Mouse (Mus musculus) heart, embryonic 12.5 days (tissue): ENCODE results near the gene Efna2. TPM values are rescaled to one million over a fixed set of nuclear protein-coding genes. Genes with fewer than 3 reads are reported as not detected.
"Not testable (repeated sequence)": the region's sequence is repeated elsewhere in the genome, so short reads cannot be mapped to it uniquely, and the experiment has no call there.

Experiments used
- ATAC-seq: fragments of 200-750 bp; cut with Nextera tagmentation; 2 replicates; pipeline ENCODE4 v1.8.0; 2017; ENCODE audit warnings: moderate TSS enrichment, moderate library complexity; ENCODE audit not compliant: insufficient number of reproducible peaks, low FRiP score
- H3K27ac ChIP-seq: fragments of 300-500 bp; sonication (generic); 2 replicates; pipeline ENCODE4 v1.5.1; 2016; ENCODE audit warnings: mild to moderate bottlenecking, moderate library complexity; ENCODE audit not compliant: poor library complexity, severe bottlenecking
- H3K27me3 ChIP-seq: fragments of 300-500 bp; sonication (generic); replicated peaks from 2 replicates; pipeline ENCODE4 v1.6.1; 2016; ENCODE audit warnings: mild to moderate bottlenecking, moderate library complexity
- H3K36me3 ChIP-seq: fragments of 300-500 bp; sonication (generic); 2 replicates; pipeline ENCODE4 v1.6.1; 2016; ENCODE audit warnings: mild to moderate bottlenecking, moderate library complexity
- H3K4me1 ChIP-seq: fragments of 300-500 bp; sonication (generic); replicated peaks from 2 replicates; pipeline ENCODE4 v1.6.1; 2016; ENCODE audit warnings: mild to moderate bottlenecking
- H3K4me2 ChIP-seq: fragments of 300-500 bp; sonication (generic); 2 replicates; pipeline ENCODE4 v1.6.1; 2016; ENCODE audit warnings: mild to moderate bottlenecking, moderate library complexity
- H3K4me3 ChIP-seq: fragments of 300-500 bp; sonication (generic); 2 replicates; pipeline ENCODE4 v1.5.1; 2016; ENCODE audit warnings: mild to moderate bottlenecking
- H3K9ac ChIP-seq: fragments of 300-500 bp; sonication (generic); 2 replicates; pipeline ENCODE4 v1.6.1; 2016; ENCODE audit warnings: mild to moderate bottlenecking, moderate library complexity
- H3K9me3 ChIP-seq: fragments of 300-500 bp; sonication (generic); replicated peaks from 2 replicates; pipeline ENCODE4 v1.6.1; 2016; ENCODE audit warnings: mild to moderate bottlenecking, moderate library complexity
- WGBS: fragments of 180-500 bp; shearing (Covaris S2); methylation state at CpG from one replicate; pipeline ENCODE4 v1.1.7; 2016; 5-methylcytosine and 5-hydroxymethylcytosine counted together
- polyA plus RNA-seq: library from polyadenylated mRNA; unstranded; fragments of >200 nt; fragmentation: Nextera tagmentation; extraction: Ambion mirVana; gene quantifications from 2 replicates; pipeline ENCODE4 v1.2.1, GENCODE M21; 2016

Gene Efna2
- polyA plus RNA-seq, 1 experiment from 2014 or later = 16.6 TPM

GRCm38 (mm10) chr10:80196778-80197581, 17.7 kb downstream of the Efna2 start:
- no peak overlapping the region for H3K9ac ChIP-seq
- peaks cover 9% of the 10 kb centered on the region for H3K27me3 ChIP-seq
- no peak overlapping the region for H3K4me3 ChIP-seq
- H3K9me3 ChIP-seq = no peaks in the 10 kb centered on the region
- H3K27ac ChIP-seq = no peak overlapping the region
- 76% methylated on average over 33 of the region's 33 CpGs for WGBS
- peaks cover 13% of the 10 kb centered on the region for H3K4me1 ChIP-seq
- ATAC-seq = no peak
- no peaks in the 10 kb centered on the region for H3K36me3 ChIP-seq
- H3K4me2 ChIP-seq = no peak overlapping the region

- H3K9ac ChIP-seq = no peak overlapping the region
- no peak overlapping the region for H3K4me3 ChIP-seq
- no peak overlapping the region for H3K27ac ChIP-seq
- no peaks in the 10 kb centered on the region for H3K9me3 ChIP-seq
- H3K4me1 ChIP-seq = peaks cover 8% of the 10 kb centered on the region
- no peaks in the 10 kb centered on the region for H3K36me3 ChIP-seq
- H3K4me2 ChIP-seq = no peak overlapping the region
- 51% methylated on average over 3 of the region's 3 CpGs for WGBS
- no peaks in the 10 kb centered on the region; the same call in 1 of the 2 replicates for H3K27me3 ChIP-seq
- ATAC-seq = peak; percentile 82; the same call in 1 of the 2 replicates
Observed at GRCm38 (mm10) chr10:80199440-80200008, 20.2 kb downstream of the Efna2 start.

GRCm38 (mm10) chr10:80200485-80200884, 21.2 kb downstream of the Efna2 start:
- H3K9me3 ChIP-seq = no peaks in the 10 kb centered on the region
- no peak overlapping the region for H3K4me3 ChIP-seq
- 73% methylated on average over 6 of the region's 6 CpGs for WGBS
- ATAC-seq = no peak
- peaks cover 7% of the 10 kb centered on the region for H3K4me1 ChIP-seq
- H3K4me2 ChIP-seq = no peak overlapping the region
- H3K36me3 ChIP-seq = no peaks in the 10 kb centered on the region
- 0 out of 2 replicates have a peak, but pooled peaks cover 3% of the 10 kb centered on the region for H3K27me3 ChIP-seq
- H3K9ac ChIP-seq = no peak overlapping the region
- H3K27ac ChIP-seq = no peak overlapping the region

DNA sequence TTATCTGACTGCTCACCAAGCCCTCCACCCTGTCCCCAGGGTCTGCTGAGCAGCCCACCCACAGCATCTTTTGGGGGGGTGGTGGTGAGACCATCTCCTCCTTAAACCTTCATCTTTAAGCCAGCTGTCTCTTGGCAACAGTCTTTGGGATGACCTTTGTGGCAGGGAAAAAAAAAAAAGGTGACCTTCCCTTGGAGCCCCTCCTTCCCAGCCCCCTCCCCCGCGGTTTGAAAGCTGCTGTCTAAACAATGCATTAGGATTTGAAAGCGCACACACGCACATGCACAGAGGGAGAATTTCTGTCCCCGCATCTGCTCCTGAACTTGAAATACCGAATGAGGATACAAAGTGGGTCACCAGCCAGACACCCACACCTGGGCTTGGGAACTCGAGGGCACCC, 24.8 kb downstream of the Efna2 start:
- Histone ChIP-seq H3K9ac (peak overlapping the region; percentile 14; the same call in 1 of the 2 replicates), H3K4me2 (no peak overlapping the region), H3K4me3 (no peak overlapping the region), H3K9me3 (no peaks in the 10 kb centered on the region), H3K27ac (no peak overlapping the region), H3K36me3 (no peaks in the 10 kb centered on the region), H3K27me3 (peaks cover 20% of the 10 kb centered on the region), H3K4me1 (peaks cover 12% of the 10 kb centered on the region)
- no peak for ATAC-seq
- 43% methylated on average over 7 of the region's 7 CpGs for WGBS

- H3K9ac ChIP-seq = no peak overlapping the region
- no peaks in the 10 kb centered on the region for H3K9me3 ChIP-seq
- no peak for ATAC-seq
- peaks cover 14% of the 10 kb centered on the region for H3K4me1 ChIP-seq
- H3K4me2 ChIP-seq = no peak overlapping the region
- H3K4me3 ChIP-seq = no peak overlapping the region
- no peak overlapping the region for H3K27ac ChIP-seq
- H3K36me3 ChIP-seq = no peaks in the 10 kb centered on the region
- H3K27me3 ChIP-seq = peaks cover 24% of the 10 kb centered on the region
- 69% methylated on average over 1 of the region's 1 CpGs for WGBS
Observed at GRCm38 (mm10) chr10:80207201-80207600, 27.9 kb downstream of the Efna2 start.

- H3K4me1 ChIP-seq = peaks cover 14% of the 10 kb centered on the region
- H3K27ac ChIP-seq = no peak overlapping the region
- WGBS = 72% methylated on average over 10 of the region's 10 CpGs
- no peak overlapping the region for H3K4me2 ChIP-seq
- H3K9ac ChIP-seq = no peak overlapping the region
- H3K4me3 ChIP-seq = no peak overlapping the region
- H3K36me3 ChIP-seq = no peaks in the 10 kb centered on the region
- no peak for ATAC-seq
- peaks cover 24% of the 10 kb centered on the region for H3K27me3 ChIP-seq
- H3K9me3 ChIP-seq = no peaks in the 10 kb centered on the region
Observed at GRCm38 (mm10) chr10:80207676-80208075, 28.4 kb downstream of the Efna2 start.

- H3K4me1 ChIP-seq = peaks cover 14% of the 10 kb centered on the region
- H3K4me3 ChIP-seq = no peak overlapping the region
- peaks cover 24% of the 10 kb centered on the region for H3K27me3 ChIP-seq
- 80% methylated on average over 4 of the region's 4 CpGs for WGBS
- no peak overlapping the region for H3K9ac ChIP-seq
- no peak overlapping the region for H3K4me2 ChIP-seq
- H3K27ac ChIP-seq = no peak overlapping the region
- H3K36me3 ChIP-seq = no peaks in the 10 kb centered on the region
- ATAC-seq = no peak
- H3K9me3 ChIP-seq = no peaks in the 10 kb centered on the region
Observed at GRCm38 (mm10) chr10:80208248-80208647, 29.0 kb downstream of the Efna2 start.

GRCm38 (mm10) chr10:80208841-80209371, 29.6 kb downstream of the Efna2 start:
- Histone ChIP-seq H3K27ac (no peak overlapping the region), H3K27me3 (peaks cover 24% of the 10 kb centered on the region), H3K4me1 (peaks cover 11% of the 10 kb centered on the region), H3K9ac (peak overlapping the region; percentile 29; the same call in 1 of the 2 replicates), H3K4me2 (peak overlapping the region; percentile 39), H3K9me3 (no peaks in the 10 kb centered on the region), H3K4me3 (no peak overlapping the region), H3K36me3 (no peaks in the 10 kb centered on the region)
- WGBS = 17% methylated on average over 24 of the region's 24 CpGs
- ATAC-seq = peak; percentile 29; the same call in 1 of the 2 replicates

- H3K4me2 ChIP-seq, H3K27ac ChIP-seq, H3K4me1 ChIP-seq, ATAC-seq, H3K36me3 ChIP-seq, H3K9me3 ChIP-seq, H3K9ac ChIP-seq, H3K4me3 ChIP-seq: not testable (repeated sequence)
- peaks cover 26% of the 10 kb centered on the region for H3K27me3 ChIP-seq
- 57% methylated on average over 7 of the region's 7 CpGs for WGBS
Observed at GRCm38 (mm10) chr10:80211547-80212103, 32.3 kb downstream of the Efna2 start.

GRCm38 (mm10) chr10:80215048-80215772, 35.9 kb downstream of the Efna2 start:
- Histone ChIP-seq H3K9ac (no peak overlapping the region), H3K9me3 (no peaks in the 10 kb centered on the region), H3K4me2 (no peak overlapping the region), H3K27ac (no peak overlapping the region), H3K4me1 (no peaks in the 10 kb centered on the region), H3K4me3 (no peak overlapping the region), H3K27me3 (0 out of 2 replicates have a peak, but pooled peaks cover 5% of the 10 kb centered on the region), H3K36me3 (no peaks in the 10 kb centered on the region)
- 28% methylated on average over 16 of the region's 16 CpGs for WGBS
- ATAC-seq = no peak
